Mouse (Mus musculus): ENCODE measurements around the gene Pcdh9.

Gene Pcdh9

GRCm38 (mm10) chr14:93786234-93786633, 104.2 kb downstream of the Pcdh9 start:
- no peak for DNase-seq (ENCODE audit: low read depth)

DNA sequence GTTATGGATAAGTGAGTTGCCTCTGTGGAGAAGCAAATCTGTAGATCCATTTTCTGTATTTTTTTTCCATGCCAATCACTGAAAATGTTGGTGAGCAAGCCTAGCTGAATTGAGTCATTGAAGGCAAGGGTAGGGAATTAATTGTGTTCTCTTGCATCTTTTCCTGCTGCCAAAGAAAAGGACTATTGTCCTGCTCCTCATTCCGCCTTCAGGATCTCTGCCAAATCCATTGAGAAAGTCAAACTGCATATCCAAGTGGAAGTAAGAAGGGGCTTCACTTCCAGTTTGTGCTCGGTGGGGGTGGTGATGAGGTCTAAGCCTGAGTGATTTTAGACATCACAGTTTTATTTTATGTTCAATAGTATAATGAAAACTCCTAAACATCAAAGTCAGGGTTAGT, 105.4 kb downstream of the Pcdh9 start:
- DNase-seq (ENCODE audit: low read depth), result no peak

DNA sequence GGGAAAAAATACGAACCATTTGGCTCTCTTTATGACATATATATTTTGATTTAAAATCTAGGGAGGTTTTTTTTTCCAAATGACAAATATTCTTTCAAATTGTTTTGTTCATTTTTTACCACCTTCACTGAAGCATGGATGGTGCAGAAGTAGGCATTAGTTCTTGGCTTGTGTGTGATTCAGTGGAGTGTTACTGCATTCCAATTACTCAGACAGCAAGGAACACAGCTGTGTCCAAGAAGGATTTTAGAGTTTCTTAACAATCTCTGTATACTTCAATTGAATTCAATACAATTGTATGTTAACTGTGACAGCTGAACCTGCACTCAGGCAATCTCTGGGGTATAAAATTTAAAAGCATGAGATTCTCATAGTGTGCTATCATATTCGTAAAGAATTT, 127.6 kb downstream of the Pcdh9 start:
- DNase-seq (ENCODE audit: low read depth), result no peak

DNA sequence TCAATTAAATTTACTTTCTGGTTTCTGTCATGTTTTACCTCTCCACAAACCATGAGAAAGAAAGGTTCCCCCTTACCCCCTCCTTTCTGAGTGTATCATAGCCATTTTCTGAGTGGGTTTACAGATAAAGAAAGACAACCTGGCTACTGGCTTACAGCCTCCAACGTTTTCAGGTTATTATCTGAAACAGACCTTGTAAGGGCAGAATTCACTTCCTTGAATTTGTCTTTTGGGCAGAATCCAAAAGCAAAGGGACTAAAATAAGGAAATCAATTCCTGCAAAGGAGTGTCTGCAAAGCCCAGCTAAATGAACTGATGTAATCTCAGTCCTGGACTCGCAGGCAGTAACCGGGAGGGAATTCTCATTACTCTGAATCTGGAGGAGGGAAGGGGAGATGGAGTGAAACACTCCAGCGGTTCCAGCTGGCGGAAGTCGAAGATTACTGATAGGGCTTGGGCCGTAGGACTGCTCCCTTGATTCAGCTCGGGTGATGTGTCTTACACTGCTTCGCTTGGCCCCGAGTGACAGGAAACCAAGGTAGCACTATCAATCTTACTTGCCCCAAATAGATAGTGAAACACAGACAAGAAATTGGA, 156.3 kb downstream of the Pcdh9 start:
- DNase-seq (ENCODE audit: low read depth), result no peak

GRCm38 (mm10) chr14:93725798-93726197, 164.7 kb downstream of the Pcdh9 start:
- no peak for DNase-seq (ENCODE audit: low read depth)

- no peak for DNase-seq (ENCODE audit: low read depth)
Observed at GRCm38 (mm10) chr14:93719208-93719607, 171.3 kb downstream of the Pcdh9 start.

- DNase-seq (ENCODE audit: low read depth), result no peak
Observed at GRCm38 (mm10) chr14:93713250-93713935, 177.1 kb downstream of the Pcdh9 start.

GRCm38 (mm10) chr14:93708651-93709050, 181.8 kb downstream of the Pcdh9 start:
- DNase-seq (ENCODE audit: low read depth), result no peak

DNA sequence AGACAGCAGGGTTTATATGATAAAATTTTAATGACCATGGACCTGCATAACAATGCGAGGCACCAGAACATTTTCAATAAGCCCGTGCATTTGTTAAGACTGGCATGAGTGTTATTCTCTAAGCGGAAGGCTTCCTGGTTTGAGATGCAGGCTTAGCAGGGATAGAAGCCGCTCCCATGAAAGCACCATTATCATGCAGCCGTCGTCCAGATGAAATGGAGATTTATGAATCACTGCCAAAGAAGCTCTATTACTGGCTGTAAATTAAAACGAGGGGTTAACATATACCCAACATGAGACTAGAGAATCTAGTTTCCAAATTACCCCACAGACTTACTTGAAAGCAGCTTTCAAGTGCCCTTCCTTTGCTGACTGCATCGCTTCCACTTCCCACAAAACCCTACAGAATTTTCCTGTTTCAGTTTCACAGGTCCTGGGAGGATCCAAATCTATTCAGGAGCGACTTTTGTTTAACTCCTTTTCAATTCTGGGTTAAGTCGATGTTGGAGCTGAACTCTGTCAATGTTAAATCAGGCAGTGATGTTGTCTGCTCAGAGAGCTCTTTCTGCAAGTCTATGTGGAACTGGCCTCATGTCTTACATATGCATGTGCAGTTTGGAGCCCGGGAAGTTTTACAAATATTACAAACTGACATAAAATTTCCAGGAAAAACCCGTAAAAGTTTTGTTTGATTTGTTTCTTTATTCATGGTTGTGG, 188.9 kb downstream of the Pcdh9 start:
- no peak for DNase-seq (ENCODE audit: low read depth)

DNA sequence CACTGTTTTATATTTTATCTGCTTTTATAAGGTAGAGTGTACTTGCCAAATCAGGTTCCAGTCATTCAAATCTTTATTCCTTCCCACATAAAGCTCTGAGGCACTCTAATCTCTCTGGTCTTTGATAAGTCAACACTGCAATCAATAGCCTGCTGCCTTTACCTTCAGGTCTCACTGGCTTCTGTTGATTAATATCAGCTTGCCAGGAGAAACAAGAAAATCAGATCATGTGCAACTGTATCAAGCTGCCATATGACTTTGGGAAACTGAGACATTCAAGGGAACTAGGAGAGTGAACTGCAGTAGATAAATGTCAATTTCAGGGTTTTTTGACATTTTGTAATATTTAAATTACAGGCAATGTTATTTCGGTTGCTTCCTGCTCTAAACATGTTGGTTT, 189.6 kb downstream of the Pcdh9 start:
- no peak for DNase-seq (ENCODE audit: low read depth)

DNA sequence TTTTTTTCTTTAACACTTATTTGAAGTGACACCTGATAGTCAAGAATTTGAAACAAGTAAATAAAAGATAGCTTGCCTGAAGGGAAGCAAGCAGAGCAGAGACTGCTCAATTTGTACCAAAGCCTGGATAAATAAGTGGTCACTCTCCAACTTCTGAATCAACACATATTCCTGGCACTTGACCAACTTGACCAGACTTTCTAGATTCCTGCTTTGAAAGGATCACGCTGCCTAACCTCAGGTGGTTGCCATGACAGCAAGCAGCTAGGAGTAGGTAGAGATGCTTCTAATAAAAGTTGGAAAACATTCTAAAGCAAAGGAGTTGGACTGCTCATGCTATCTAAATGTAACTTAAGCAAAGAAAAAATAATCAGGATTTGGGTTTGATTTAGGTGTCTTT, 205.8 kb downstream of the Pcdh9 start:
- DNase-seq (ENCODE audit: low read depth), result no peak

GRCm38 (mm10) chr14:93675273-93676068, 215.0 kb downstream of the Pcdh9 start:
- DNase-seq (ENCODE audit: low read depth), result no peak

GRCm38 (mm10) chr14:93653986-93654757, 236.3 kb downstream of the Pcdh9 start:
- DNase-seq (ENCODE audit: low read depth), result no peak

- no peak for DNase-seq (ENCODE audit: low read depth)
Observed at GRCm38 (mm10) chr14:93627241-93627640, 263.2 kb downstream of the Pcdh9 start.

DNA sequence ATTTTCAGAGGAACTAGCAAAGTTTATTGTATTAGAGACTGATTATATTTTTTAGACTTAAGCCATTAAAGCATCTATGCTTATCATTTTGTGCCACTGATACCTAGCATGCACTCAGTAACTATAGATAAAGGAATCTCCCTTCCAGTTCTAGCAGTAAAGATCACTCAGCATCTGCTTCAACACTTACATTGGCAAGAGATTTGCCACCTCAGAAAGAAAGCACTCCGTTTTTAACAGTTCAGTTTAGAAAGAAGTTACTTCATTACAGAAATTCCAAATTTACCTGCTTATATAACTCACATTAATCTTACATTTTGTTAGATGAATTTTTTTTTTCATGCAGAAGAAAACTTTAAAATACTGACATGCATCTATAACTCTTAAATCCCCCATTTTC, 266.3 kb downstream of the Pcdh9 start:
- no peak for DNase-seq (ENCODE audit: low read depth)

DNA sequence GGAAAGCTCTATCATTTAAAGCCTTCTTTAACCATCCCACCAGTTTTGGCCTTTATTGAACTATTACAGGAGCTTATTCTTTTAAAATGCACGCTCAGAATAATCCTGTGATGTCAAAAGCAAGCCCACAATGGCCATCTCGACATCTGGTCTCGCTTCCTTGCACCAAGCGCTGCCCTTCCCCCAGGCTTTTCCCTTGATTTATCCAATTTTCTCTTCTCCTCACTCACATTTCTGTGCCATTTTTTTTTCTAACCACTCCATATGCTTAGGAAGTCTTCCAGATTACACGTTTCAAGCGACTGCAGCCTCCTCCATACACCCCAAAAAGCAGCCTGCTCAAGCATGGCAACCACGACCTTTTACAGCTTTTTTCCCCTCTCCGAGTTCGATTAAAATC, 269.3 kb downstream of the Pcdh9 start:
- DNase-seq (ENCODE audit: low read depth), result no peak

DNA sequence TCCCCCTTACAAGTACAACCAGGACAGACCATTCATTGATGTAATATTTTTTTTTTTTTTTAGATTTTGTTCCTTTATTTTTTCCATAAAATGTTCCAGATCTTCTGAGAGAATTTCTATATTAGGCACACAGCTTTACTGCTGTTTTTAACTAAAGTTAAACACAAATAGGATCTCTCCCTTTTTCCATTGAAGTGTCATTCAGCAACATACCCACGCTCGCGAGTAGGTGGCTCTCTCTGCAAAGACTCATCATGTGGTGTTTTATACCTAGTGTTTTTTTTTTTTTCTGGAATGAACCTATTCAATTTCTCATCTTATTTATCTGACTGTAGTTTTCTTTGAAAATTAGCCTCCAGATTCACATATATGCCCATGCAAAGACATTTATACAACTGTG, 282.9 kb downstream of the Pcdh9 start:
- DNase-seq (ENCODE audit: low read depth), result no peak

DNA sequence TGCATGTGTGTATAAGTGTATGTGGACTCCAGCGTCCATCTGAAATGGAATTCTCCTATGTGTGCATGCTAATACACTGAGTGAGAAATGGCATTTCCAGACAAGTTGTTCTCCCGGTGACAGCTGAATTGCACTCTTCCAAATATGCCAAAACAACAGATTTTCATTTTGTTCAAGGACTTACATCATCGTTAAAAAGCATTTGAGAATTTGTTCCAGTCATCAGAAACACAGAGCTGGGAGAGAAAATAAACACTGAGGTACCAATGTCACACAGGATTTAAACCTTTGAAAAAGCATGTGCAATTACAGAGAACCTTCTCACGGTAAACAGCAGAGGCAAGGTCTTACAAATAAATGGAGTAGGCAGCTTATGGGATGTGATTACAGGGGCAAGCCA, 290.5 kb downstream of the Pcdh9 start:
- no peak for DNase-seq (ENCODE audit: low read depth)

GRCm38 (mm10) chr14:93585432-93586024, 305.0 kb downstream of the Pcdh9 start:
- DNase-seq (ENCODE audit: low read depth), result no peak

GRCm38 (mm10) chr14:93564361-93564760, 326.1 kb downstream of the Pcdh9 start:
- peak; percentile 1 for DNase-seq (ENCODE audit: low read depth)

- no peak for DNase-seq (ENCODE audit: low read depth)
Observed at GRCm38 (mm10) chr14:93561577-93561976, 328.9 kb downstream of the Pcdh9 start.

Measured in NIH3T3 (cell line).